Mouse (Mus musculus): ENCODE measurements at regions not wholly inside any gene's neighbourhood (a gene's known extent, or its start where the extent isn't known, plus 50 kb on each side); places are given as distances from the start of the nearest gene placed in this dataset.

DNA sequence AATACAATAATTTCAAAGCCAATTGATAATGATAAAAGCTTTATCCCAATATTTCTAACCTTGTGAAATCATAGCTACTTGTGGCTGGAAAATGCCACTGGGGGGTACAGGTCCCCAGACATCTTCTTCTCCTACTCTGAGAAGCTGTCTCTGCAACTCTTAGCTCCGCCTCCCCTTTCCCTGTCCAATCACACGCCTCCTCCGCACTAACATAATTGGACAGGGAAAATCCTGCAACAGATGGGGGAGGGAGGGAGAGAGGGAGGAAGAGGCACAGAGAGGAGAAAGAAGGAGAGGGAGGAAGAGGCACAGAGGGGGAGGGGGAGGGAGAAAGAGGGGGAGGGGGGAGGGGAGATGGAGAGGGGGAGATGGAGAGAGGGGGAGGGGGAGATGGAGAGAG lies 73.3 kb downstream of the Gm11983 start:
- ATAC-seq (replicated peaks; ENCODE audit: low FRiP score, low read depth) (no peak), DNase-seq (ENCODE audit: low spot score) (no peak)
- WGBS = 94% methylated on average over 3 of the region's 3 CpGs
- no peaks in the 10 kb centered on the region for H3K4me1 ChIP-seq (replicated peaks; ENCODE audit: insufficient read depth, low read length)
- H3K27ac ChIP-seq = no peak overlapping the region
- no peaks in the 10 kb centered on the region for H3K9me3 ChIP-seq (replicated peaks; ENCODE audit: low read length)
- no peak for TF ChIP-seq CTCF (IDR thresholded peaks at IDR 0.05; ENCODE audit: low read depth)
- H3K27me3 ChIP-seq (ENCODE audit: insufficient read depth, low read length) = no peaks in the 10 kb centered on the region
- H3K36me3 ChIP-seq (ENCODE audit: insufficient read depth, low read length) = no peaks in the 10 kb centered on the region
- no peak overlapping the region for H3K4me3 ChIP-seq (replicated peaks; ENCODE audit: low read depth, low read length)
- no peak overlapping the region for H3K4me2 ChIP-seq (ENCODE audit: low read length)
- no peak overlapping the region for H3K9ac ChIP-seq (ENCODE audit: low read depth, low read length)

DNA sequence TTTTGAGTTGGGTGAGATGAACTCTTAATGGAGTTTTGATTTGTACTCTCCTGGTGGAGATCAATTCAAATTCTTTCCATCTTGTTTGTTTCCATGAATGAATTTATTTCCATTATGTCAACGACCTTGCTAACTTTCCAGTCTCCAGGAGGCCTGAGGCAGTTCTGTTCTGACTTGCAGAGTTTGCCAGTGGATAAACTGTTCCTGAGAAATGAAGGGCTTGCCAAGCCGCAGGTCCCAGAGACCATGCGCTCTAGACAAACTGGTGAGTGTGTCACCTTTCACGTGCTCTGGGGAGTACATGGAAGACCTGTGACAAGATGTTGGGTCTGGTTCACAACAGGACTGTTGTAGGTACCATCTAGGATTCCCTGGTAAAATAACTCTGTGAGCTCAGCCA lies 74.5 kb downstream of the Gm11983 start:
- WGBS = 71% methylated on average over 4 of the region's 4 CpGs
- DNase-seq (ENCODE audit: low spot score) = no peak

DNA sequence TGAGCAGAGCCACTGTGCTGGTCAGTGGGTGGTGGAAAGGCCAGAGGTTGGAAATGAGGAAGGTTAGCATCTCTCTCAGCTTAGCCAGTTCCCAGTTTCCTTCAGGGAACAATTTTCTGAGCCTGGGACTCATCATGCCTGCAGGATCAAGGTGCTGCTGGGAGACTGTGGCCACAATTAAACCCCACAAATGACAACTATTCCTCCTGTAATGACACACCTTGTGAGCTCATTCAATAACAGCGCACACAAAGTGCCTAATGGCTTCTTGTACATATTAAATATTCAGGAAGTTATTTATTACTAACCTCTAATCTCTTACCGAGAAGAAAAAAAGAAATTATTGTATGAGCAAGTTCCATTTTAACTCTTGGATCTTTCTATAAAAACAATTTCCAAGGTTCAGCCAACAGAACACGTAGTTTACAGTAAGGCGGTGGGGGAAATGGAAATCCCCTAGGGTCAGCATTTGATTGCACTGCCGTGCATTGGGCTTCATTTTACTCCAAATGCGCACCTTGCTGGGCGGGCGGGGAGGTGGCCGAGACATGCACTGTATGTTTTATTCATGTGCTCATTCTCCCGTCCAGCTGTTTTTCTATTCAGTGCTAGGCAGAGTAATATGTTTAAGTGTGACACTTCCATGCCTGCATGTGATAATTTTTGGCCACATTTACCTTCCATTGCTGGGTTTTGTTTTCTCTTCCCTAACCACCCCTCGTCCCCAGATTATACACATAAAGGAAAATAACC lies 75.4 kb downstream of the Gm11983 start:
- no peak for TF ChIP-seq CTCF (IDR thresholded peaks at IDR 0.05; ENCODE audit: low read depth)
- no peaks in the 10 kb centered on the region for H3K4me1 ChIP-seq (replicated peaks; ENCODE audit: insufficient read depth, low read length)
- H3K9ac ChIP-seq (ENCODE audit: low read depth, low read length) = no peak overlapping the region
- 68% methylated on average over 11 of the region's 11 CpGs for WGBS
- no peaks in the 10 kb centered on the region for H3K9me3 ChIP-seq (replicated peaks; ENCODE audit: low read length)
- H3K4me3 ChIP-seq (replicated peaks; ENCODE audit: low read depth, low read length) = no peak overlapping the region
- DNase-seq (ENCODE audit: low spot score) (no peak), ATAC-seq (replicated peaks; ENCODE audit: low FRiP score, low read depth) (no peak)
- H3K4me2 ChIP-seq (ENCODE audit: low read length) = no peak overlapping the region
- H3K27me3 ChIP-seq (ENCODE audit: insufficient read depth, low read length) = no peaks in the 10 kb centered on the region
- no peak overlapping the region for H3K27ac ChIP-seq
- no peaks in the 10 kb centered on the region for H3K36me3 ChIP-seq (ENCODE audit: insufficient read depth, low read length)

More for the DNA sequence above, 74.5 kb downstream of the Gm11983 start:
- Histone ChIP-seq H3K4me2 (ENCODE audit: low read length) (no peak overlapping the region), H3K9me3 (replicated peaks; ENCODE audit: low read length) (no peaks in the 10 kb centered on the region), H3K27ac (no peak overlapping the region), H3K27me3 (ENCODE audit: insufficient read depth, low read length) (no peaks in the 10 kb centered on the region), H3K36me3 (ENCODE audit: insufficient read depth, low read length) (no peaks in the 10 kb centered on the region), H3K9ac (ENCODE audit: low read depth, low read length) (no peak overlapping the region), H3K4me3 (replicated peaks; ENCODE audit: low read depth, low read length) (no peak overlapping the region), H3K4me1 (replicated peaks; ENCODE audit: insufficient read depth, low read length) (no peaks in the 10 kb centered on the region)
- TF ChIP-seq CTCF (IDR thresholded peaks at IDR 0.05; ENCODE audit: low read depth) = no peak
- no peak for ATAC-seq (replicated peaks; ENCODE audit: low FRiP score, low read depth)

DNA sequence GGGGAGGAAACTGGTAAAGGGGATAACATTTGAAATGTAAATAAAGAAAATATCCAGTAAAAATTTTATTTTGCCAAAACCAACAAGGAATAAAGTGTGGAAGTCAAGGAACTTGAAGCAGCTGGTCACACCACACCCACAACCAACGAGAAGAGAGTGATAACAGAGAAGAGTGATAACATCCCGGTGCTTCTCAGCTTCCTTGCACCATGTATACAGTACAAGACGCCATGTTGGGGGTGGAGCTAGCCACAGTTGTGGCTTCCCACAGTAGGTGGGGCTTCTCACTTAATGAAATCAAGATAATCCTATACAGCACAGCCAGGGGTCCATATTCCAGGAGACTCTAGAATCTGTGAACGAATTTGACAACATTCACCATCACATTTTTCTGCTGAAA lies 77.9 kb downstream of the Gm11983 start:
- H3K36me3 ChIP-seq (ENCODE audit: insufficient read depth, low read length) = no peaks in the 10 kb centered on the region

DNA sequence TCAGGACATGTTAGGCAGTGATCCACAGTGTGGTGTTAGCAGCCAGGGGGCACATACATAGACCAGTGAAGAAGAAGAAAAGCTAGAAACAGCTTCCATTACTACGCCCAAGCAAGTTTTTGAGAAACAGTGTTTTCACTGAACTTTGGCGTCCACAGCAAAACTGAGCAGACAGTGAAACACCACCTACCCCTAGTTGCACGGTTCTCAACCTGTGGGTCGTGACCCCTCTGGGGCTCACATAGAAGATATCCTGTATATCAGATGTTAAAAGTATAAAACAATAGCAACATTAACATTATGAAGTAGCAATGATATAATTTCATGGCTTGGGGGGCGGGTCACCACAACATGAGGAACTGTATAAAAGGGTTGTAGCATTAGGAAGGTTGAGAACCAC lies 81.1 kb downstream of the Ramp3 start:
- Histone ChIP-seq H3K4me3 (replicated peaks; ENCODE audit: low read depth, low read length) (no peak overlapping the region), H3K27ac (no peak overlapping the region), H3K9ac (ENCODE audit: low read depth, low read length) (no peak overlapping the region), H3K4me1 (replicated peaks; ENCODE audit: insufficient read depth, low read length) (no peaks in the 10 kb centered on the region), H3K36me3 (ENCODE audit: insufficient read depth, low read length) (no peaks in the 10 kb centered on the region), H3K4me2 (ENCODE audit: low read length) (no peak overlapping the region), H3K9me3 (replicated peaks; ENCODE audit: low read length) (no peaks in the 10 kb centered on the region), H3K27me3 (ENCODE audit: insufficient read depth, low read length) (no peaks in the 10 kb centered on the region)
- ATAC-seq (replicated peaks; ENCODE audit: low FRiP score, low read depth) (no peak), DNase-seq (ENCODE audit: low spot score) (no peak)
- WGBS = 90% methylated on average over 5 of the region's 5 CpGs
- no peak for TF ChIP-seq CTCF (IDR thresholded peaks at IDR 0.05; ENCODE audit: low read depth)

More for the DNA sequence above, 77.9 kb downstream of the Gm11983 start:
- WGBS = 84% methylated on average over 4 of the region's 4 CpGs
- Histone ChIP-seq H3K4me2 (ENCODE audit: low read length) (no peak overlapping the region), H3K9me3 (replicated peaks; ENCODE audit: low read length) (no peaks in the 10 kb centered on the region), H3K4me3 (replicated peaks; ENCODE audit: low read depth, low read length) (no peak overlapping the region), H3K9ac (ENCODE audit: low read depth, low read length) (no peak overlapping the region), H3K27me3 (ENCODE audit: insufficient read depth, low read length) (no peaks in the 10 kb centered on the region), H3K4me1 (replicated peaks; ENCODE audit: insufficient read depth, low read length) (no peaks in the 10 kb centered on the region), H3K27ac (no peak overlapping the region)
- ATAC-seq (replicated peaks; ENCODE audit: low FRiP score, low read depth) (no peak), DNase-seq (ENCODE audit: low spot score) (no peak)
- no peak for TF ChIP-seq CTCF (IDR thresholded peaks at IDR 0.05; ENCODE audit: low read depth)

DNA sequence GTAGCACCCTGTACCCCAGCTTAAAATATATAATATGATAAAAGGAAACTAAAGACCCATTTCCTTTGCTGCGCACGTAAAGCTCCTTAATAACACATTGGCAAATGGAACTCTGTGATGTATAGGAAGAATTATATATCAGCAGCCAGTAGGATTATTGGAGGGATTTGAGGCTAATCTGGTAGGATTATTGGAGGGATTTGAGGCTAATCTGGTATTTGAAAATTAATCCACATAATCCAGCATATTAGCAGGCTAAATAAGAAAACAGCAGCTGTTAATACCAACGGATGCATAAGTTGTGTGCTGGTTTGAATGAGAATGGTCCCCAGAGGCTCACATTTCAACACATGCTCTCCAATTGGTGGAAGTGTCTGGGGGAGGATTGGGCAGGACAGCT lies 80.3 kb downstream of the Ramp3 start:
- DNase-seq (ENCODE audit: low spot score) (no peak), ATAC-seq (replicated peaks; ENCODE audit: low FRiP score, low read depth) (no peak)
- no peak overlapping the region for H3K9ac ChIP-seq (ENCODE audit: low read depth, low read length)
- no peak overlapping the region for H3K27ac ChIP-seq
- no peak for TF ChIP-seq CTCF (IDR thresholded peaks at IDR 0.05; ENCODE audit: low read depth)
- H3K27me3 ChIP-seq (ENCODE audit: insufficient read depth, low read length) = no peaks in the 10 kb centered on the region
- WGBS = 87% methylated on average over 3 of the region's 3 CpGs
- H3K9me3 ChIP-seq (replicated peaks; ENCODE audit: low read length) = no peaks in the 10 kb centered on the region
- no peak overlapping the region for H3K4me3 ChIP-seq (replicated peaks; ENCODE audit: low read depth, low read length)
- H3K4me2 ChIP-seq (ENCODE audit: low read length) = no peak overlapping the region
- no peaks in the 10 kb centered on the region for H3K36me3 ChIP-seq (ENCODE audit: insufficient read depth, low read length)
- no peaks in the 10 kb centered on the region for H3K4me1 ChIP-seq (replicated peaks; ENCODE audit: insufficient read depth, low read length)

DNA sequence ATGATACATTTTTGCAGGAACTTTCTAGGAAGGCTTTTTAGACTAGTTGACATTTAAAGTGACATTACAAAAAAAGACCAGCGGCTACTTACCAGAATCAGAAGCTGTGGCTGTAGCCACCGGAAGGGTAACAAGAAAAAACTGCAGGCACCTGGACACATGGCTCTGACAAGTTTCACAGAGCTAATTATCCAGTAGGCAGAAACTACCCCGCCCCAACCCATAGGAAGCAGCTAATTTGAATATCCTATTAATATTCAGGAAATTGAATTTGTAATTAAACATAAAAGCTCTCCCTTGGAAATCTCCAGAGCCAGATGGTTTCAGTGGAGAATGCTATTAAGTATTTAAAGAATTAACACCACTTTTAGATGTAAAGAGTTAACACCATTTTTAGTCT lies 79.8 kb downstream of the Ramp3 start:
- H3K9ac ChIP-seq (ENCODE audit: low read depth, low read length) = no peak overlapping the region
- no peak overlapping the region for H3K4me2 ChIP-seq (ENCODE audit: low read length)
- DNase-seq (ENCODE audit: low spot score) (no peak), ATAC-seq (replicated peaks; ENCODE audit: low FRiP score, low read depth) (no peak)
- TF ChIP-seq CTCF (IDR thresholded peaks at IDR 0.05; ENCODE audit: low read depth) = no peak
- H3K36me3 ChIP-seq (ENCODE audit: insufficient read depth, low read length) = no peaks in the 10 kb centered on the region
- whole genome bisulfite sequencing = 90% methylated on average over 3 of the region's 3 CpGs
- no peak overlapping the region for H3K27ac ChIP-seq
- H3K4me3 ChIP-seq (replicated peaks; ENCODE audit: low read depth, low read length) = no peak overlapping the region
- no peaks in the 10 kb centered on the region for H3K9me3 ChIP-seq (replicated peaks; ENCODE audit: low read length)
- no peaks in the 10 kb centered on the region for H3K27me3 ChIP-seq (ENCODE audit: insufficient read depth, low read length)
- no peaks in the 10 kb centered on the region for H3K4me1 ChIP-seq (replicated peaks; ENCODE audit: insufficient read depth, low read length)
